Mouse (Mus musculus) A20 (cell line): ENCODE data around the gene Maff.

Experiments
- DNase-seq: peaks from one replicate; pipeline ENCODE4 v3.0.0-alpha.2; 2011; ENCODE audit warnings: low read depth, low spot score

The Maff gene

DNA sequence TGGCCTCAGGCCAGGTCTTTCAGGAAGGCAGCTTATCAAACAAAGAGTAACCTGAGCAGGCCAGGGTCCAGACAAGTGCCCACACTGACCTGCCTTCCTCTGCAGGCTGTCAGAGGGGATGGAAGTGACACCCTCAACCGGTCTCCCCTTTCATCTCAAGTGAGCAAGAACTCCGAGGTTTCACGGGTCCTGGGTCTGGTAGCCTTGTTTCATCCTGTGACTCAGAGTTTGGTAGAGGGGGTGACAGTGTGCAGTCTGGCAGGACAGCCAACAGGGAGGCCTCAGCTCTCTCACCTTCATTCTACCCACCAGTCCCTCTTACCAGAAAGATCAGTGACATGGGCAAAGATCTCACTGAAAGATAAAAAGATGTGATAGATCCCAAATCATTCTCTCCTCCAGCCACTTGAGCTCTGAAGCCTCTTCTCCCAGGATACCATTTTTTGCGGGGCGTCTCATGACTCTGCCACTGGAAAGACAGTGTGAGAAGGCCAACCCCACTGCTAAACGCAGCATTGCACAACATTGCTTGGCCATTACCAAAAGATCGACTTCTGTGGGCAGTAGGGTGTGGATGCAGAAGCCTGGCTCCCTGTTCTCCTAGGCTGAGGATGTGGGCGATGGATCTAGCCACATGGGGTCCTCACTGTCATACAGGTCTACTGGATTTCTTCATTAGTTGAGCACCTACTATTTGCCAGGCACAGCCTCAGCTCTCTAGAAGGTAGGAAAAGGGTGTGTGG, at the start of gene Maff:
Gene Maff (plus strand): TSS at position 571 of the 743 bp plus-strand sequence.
- no peak for DNase-seq

DNA sequence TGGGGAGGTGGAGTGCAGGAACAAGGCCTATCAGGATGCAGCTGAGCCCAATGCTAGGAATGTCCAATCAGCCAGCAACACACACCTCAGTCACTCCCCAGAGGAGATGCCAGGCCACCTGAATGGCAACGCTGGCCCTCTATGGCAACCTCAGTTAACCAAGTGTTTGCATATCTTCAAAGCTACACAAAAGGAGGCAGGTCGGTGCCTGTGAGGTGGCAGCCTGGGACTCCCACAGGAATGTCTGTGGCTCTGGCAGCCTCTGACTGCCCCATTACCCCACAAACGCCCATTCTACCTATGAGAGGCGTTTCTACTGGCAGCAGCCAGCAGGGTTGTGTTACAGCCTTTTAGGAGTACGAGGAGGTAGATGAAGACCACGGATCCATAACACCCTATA, 47.9 kb upstream of the Maff start:
- DNase-seq = no peak

DNA sequence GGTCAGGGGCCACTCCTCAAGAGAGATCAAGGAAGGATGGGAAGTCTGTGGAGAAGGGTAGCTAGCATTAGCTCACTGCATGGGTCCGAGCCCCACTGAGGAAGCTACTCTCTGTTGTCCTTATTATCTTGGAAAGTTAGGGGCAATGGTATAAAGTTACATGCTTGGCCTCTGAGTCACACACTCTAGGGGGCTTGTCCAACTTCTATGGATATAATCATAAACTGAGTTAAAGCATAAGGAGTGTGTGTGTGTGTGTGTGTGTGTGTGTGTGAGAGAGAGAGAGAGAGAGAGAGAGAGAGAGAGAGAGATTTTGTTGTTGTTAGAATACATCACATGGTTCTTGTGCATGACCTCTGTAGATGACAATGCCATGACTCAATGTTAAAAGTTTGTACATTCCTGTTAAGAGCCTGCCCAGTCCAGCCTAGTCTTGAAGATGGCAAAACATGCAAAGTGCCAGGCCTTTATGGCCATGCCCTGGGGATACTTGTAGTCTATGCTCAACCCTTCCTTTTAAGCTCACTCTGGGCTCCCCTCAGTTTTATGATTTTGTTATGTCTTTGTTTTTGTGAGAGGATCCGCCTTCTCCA, 46.8 kb upstream of the Maff start:
- no peak for DNase-seq

DNA sequence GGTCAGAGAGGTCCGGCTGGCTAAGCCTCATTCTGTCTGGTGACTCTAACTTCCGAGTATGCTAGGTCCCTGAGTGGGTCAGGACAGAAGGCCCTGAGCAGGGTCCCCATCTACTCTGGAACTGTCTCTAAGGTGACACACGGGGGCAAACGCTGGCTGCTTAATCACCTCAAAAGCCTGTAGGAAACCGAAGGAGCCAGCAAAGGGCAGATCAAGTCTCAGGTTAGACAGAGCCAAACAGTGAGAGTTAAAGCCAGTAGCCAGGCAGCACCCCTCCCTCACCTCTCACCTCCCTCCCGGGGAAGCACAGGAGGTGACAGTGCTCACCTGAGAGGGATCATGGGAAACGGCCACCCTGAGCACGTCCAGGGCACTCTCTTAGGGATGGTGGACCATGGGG, 42.7 kb upstream of the Maff start:
- no peak for DNase-seq

DNA sequence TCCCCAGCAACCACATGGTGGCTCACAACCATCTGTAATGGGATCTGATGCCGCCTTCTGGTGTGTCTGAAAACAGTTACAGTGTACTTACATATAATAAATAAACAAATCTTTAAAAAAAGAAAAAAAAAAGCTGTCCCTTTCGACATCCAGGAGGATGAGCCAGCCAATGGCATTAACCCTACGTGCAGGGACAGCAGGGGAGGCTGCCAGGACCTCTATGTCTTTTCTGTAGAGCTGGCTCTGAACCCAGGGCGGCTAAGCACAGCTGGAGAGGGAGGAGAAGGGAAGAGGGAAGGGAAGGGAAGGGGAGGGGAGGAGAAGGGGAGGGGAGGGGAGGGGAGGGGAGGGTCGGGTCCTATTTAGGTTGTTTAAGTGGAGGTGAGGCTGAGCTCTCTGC, 41.6 kb upstream of the Maff start:
- DNase-seq = no peak

DNA sequence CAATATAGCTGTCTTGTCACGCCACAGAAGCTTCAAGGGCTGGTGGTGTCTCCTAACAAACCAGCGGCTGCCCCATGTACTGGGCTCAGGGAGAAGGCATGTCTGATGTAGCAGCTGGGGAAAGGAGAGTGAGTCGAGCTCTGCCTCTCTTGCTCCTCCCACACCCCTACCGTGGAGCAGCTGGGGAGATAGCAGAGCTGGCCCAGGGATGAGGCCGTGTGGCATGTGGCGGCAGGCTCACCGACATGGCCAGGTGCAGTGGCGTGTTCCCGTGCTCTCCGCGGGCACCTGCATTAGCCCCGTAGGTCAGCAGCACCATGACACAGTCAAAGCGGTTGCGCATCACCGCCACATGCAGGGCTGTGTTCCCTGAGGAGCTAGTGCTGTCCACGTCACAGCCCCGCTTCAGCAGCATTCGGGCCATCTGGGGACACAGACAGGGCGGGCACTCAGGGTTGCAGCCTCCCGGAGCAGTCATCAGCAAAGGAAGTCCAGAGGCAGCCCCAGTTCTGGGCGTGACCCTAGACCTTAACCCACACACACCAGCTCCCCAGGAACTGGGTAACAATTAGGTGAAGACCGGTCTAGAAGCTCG, 40.3 kb upstream of the Maff start:
- DNase-seq = no peak

DNA sequence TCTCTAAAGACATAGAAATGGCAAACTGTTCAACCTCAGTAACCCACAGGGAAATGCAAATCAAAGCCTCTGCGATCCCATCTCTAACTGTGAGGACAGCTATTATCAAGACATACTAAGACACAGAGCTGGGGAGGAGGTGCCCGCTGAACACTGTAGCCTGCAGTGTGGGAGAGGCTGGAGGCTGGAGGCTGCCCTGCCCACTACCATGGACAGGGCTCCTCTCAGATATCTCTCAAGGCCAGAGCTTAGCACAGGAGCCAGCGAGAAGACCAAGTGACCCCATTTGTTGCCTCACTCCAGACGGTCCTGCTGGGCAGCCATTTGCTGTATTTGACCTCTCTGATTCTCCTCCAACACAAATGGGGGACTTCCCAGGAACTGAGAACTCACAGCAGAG, 38.6 kb upstream of the Maff start:
- no peak for DNase-seq

DNA sequence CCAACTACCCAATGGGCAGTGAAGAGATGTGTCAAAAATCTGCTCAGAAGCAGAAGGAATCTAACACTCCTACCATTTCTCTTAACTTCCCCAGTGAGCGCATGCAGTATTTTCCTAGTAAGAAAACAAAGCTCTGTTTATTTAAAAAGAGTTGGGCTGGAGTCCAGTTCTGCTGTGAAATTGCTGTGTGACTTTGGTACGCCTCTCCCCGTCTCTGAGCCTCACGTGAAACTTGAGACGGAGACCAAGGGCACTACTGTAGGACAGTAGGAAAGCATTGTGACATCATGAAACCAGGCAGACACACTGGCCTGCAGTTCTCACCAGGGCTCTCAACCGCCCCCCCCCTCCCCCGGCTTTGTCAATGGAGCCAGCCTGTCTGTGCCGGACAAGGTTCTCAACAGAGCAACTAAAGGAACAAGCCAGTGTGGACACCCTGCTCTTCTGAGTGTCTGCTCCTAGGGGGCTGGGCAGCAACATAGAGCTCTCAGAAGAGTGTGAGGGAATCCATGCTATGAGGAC, 32.5 kb upstream of the Maff start:
- no peak for DNase-seq

DNA sequence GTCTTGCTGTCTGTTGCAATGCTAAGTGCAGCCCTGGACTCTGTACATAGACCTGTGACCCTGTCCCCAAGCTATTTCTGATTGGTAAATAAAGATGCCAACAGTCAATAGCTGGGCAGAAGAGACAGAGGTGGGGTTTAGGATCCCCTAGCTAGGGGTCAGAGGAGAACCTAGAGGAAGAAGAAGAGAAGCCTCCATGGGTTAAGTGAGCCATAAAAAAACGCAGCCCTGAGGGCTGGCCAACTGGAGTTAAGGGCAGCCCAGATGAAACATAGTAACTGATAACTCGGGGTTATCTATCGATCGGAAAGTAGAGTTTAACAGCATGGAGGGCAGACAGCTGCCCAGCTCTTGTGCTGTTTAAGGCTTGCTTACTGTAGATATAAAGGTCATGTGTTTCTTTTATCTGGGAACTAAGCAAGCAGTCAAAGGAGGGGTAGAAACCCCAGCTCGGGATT, 24.7 kb upstream of the Maff start:
- no peak for DNase-seq

DNA sequence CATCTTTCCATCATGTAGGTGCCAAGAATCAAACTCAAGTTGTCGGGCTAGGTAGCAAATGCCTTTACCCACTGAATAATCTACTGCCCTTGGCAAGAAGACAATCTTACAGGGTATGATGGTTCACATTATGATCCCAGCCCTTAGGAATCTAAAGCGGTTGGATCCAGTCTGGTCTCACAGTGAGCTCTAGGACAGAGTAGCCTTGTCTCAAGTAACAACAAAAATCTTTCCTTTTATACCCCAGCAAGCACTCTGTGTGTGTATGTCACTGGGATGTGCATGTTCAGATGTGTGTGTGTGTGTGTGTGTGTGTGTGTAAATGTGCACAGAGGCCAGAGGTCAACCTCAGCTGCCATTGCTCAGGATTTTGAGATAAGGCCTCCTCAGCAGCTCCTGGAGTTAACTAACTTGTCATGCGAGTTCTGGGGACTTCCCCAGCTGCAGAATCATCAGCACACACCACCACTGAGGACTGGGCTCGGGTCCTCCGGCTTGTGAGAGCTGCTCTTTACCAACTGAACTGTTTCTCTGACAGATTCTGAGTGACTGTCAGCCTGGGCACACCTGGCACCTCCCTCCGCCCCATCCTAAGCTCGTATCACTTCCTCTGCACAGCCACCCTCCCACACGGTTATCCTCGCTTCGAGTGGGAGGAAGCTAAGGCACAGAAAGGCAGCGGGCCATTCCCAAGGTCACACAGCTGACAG, 24.0 kb upstream of the Maff start:
- DNase-seq = peak; percentile 82

DNA sequence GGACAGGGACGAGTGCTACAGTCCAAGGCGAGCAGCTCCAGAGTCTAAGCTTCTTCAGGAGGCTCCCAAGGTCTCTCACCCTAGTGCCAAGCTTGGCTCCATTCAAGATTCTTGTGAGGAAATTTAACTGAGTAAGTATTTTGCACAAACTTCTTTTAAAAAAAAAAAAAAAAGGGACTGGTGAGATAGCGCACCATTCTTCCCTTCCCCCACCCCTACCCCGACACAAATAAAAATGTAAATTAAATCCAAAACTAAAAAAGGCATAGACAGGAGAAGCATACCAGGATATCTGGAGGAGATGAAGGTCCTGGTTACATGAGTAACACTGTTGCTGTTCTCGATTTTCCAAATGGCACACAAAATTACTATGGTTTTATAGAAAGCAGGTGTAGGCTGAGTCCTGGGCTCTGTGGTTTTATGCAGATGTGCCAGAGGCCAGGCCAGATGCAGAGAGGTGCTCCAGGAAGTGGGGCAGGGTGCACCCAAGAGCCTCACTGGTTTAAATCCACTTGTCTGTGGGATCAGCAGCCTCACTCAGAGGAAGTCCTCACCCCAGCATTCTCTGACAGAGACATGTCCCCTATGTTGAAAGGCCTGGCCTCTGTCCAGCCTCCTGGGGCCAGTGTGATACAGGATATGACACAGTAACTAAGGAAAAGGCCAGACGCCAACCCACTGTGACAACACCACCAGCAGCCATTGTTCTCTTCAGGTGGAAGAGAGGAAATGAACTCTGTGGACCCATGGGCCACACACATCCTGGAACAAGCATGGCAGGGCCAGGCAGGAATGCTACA, 23.2 kb upstream of the Maff start:
- peak; percentile 82 for DNase-seq

DNA sequence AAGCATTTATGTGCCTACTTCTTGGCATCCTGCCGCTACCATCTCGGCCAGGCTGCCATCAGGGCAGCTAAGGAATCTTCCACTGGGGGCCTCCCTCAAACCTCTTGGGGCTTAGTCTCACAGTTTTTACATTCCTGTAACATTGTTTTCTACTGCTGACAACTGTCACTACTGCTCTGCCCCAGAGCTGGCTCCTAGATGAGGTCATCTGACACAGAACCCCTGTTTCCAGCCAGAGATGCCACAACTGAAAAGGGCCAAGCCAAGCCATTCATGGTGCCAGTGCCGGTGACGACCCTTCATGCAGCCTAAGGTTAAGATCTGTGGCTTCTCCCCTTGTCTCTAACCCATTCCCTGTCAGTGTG, 22.6 kb upstream of the Maff start:
- DNase-seq = no peak

DNA sequence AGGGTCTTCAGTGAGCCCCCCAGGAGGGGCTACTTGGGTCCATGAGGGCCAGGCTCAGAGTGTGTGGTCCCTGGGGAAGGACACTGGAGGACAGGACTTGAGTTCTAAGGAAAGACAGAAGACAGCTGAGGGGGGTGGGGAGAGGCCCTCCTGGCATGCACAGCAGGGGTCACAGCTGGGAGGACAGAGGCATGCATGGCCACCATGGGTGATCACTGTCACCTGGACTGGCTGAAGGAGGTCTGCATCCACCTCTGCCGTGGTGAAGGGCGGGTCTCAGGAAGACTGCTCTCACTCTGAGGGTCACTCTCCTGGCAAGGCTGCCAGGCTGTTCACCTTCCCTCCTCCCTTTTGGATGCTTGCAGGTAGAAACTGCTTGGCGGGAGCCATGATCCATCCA, 22.0 kb upstream of the Maff start:
- no peak for DNase-seq

DNA sequence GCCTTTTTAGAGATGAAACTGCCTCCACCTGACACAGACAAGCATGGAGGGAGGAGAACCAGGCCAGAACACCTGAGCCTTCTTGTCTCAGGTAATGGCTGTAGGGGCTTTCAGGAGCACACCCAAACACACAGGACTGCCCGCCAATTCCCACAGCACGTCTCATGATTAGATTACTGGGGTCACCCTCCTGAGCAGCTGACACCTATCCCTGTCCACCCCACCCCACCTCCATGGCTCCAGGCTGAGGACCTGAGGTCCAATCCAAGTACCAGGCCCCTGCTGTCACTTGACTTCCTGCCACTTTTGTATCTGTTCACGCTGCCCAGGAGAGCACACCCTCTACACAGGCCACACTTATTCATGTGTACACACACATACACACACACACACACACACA, 20.7 kb upstream of the Maff start:
- no peak for DNase-seq

DNA sequence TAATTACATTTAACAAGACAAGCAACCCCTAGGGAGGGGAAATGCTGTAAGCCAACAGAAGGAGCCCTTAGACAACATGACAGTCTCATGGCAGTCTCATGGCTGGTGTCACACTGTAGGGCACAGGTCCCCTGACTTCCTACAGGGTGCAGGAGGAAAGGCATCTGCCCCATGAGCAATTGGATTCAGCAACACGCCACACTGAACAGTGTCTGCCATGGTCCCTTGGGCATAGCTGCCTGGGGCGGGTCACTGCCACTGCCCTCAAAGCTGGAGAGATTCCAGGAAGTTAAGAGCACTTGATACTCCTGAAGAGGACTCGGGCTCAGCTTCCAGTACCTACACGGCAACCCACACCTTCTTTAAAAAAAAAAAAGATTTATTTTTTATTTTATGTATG, 20.2 kb upstream of the Maff start:
- DNase-seq = no peak

DNA sequence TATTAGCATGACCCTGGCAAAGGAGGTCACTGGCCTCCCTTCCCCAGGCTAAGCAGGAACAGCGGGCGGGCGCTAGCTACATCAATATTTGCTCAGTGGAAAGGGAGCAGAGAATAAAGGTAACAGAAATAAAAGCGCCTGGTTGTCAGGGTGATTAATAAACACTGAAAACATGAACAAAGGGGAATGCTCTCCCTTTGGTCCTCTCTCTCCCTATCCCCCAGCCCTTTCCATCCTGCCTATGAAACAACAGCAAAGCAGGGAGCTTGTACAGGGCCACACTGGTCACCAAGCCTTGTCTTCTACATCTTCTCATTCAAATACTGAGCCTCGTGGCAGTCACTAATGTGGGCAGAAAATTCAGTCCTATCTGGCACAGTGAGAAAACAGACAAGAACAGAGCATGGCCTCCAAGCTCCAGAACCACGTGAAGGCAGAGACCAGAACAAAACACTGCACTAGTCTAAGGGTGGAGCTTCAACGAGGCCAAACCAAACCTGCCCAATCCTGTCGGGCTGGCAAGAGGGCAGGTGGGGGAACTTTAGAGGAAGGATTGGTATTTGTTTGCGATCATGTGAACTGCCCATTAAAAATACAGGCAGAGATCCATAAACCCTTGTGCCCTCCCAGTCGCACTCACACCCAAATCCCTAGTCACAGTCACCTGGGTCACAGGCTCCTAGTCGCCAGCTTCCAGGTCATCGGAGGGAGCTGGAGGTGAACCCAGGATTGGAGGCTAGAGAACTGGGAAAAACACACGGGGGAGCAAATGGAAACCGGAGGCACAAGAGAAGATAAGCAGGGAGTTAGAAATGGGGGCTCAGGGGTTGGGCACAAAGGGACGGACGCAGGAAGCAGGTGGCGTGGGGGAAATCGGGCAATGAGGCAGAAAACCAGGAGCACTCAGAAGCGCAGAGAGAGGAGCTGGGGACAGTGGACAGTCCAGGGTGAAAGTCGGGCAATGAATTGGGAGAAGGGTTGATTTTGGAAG, 19.2 kb upstream of the Maff start:
- DNase-seq = peak; percentile 79

DNA sequence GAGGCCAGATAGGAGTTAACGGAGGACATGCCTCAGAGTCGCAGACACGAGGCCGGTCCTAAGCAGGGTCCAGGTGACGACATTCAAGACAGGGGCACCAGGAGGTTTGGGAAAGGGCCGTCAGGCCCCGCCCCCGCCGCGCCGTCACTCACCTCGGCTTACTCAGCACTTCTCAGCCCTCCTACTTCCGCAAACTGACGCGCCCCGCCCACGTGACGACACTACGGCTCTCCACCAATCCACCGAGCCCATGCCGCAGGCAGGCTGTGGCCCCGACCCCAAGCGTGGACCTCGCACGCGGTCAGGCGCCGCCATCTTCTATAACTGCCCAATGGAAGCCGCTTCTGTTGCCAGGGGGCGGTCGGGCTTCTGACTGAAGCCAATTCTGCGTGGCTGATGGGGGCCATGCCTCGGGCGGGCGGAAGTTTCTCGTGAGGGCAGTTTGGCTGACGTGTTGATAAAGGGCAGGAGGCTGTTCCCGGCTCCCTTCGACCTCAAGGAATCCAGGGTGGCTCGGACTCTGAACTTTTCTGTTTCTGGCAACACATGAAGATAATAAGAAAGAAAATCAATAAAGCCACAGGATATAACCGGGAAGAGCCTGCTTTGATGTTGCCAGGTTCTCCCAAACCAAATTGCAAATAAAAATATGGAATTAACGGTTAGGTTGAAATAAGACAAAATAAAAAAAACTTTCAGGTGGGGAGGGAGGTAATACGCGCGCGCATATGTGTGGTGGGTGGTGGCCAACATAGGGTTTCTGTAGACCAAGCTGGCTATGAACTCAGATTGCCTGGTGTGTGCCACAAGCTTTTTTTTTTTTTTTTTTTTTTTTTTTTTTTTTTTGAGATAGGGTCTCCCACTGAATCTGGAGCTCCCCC, 18.1 kb upstream of the Maff start, which contains the start of gene Pla2g6:
Gene Pla2g6 (minus strand): TSS at position 333 of the 881 bp plus-strand sequence.
- peak; percentile 100 for DNase-seq

DNA sequence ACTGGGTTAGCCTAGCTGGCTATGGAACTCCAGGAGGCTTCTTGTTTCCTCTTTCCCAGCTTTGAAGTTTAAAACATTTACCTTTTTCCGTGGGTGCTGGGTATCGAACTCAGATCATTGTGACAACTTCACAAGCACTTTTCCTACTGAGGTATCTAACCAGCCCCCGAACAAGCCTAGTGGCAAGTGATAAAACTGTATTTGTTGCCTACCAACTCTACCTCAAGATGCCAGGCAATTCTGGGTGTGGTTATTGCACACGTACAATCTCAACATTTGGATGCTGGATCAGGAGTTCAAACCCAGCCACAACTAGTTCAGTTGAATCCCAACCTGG, 17.5 kb upstream of the Maff start:
- peak; percentile 56 for DNase-seq

DNA sequence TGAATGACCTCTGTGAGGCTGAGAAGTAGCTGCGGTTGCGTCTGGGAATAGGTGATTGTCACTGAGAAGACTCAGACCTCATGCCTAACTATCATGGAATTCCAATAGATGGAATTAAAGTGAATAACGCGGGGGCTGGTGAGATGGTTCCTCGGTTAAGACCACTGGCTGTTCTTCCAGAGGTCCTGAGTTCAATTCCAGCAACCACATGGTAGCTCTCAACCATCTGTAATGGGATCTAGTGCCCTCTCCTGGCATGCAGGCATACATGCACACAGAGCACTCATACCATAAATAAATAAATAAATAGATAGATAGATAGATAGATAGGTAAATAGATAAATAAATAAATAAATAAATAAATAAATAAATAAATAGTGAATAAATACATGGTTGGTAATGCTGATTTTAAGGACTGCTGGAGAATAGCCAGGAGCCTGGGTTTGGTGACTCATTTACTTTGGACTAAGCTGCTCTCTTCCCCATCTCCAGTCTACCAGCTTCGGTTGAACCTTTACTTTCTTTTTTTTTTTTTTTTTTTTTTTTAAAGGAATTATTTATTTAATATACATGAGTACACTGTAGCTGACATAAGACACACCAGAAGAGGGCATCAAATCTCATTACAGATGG, 17.0 kb upstream of the Maff start:
- peak; percentile 67 for DNase-seq
